Mouse (Mus musculus) liver, embryonic 16.5 days (tissue): ENCODE results near the gene Tmem106b. TPM values are rescaled to one million over a fixed set of nuclear protein-coding genes. Genes with fewer than 3 reads are reported as not detected.

Experiments used
- ATAC-seq: fragments of 200-750 bp; cut with Nextera tagmentation; 2 replicates; pipeline ENCODE4 v1.8.0; 2017; ENCODE audit warnings: low read depth, mild to moderate bottlenecking, moderate number of reproducible peaks, moderate library complexity
- H3K27ac ChIP-seq: fragments of 300-500 bp; sonication (generic); 2 replicates; pipeline ENCODE4 v1.5.1; 2014; ENCODE audit warnings: mild to moderate bottlenecking, low read length
- H3K27me3 ChIP-seq: fragments of 300-500 bp; sonication (generic); 2 replicates; pipeline ENCODE4 v1.6.1; 2014; ENCODE audit warnings: low read depth, low read length, mixed read lengths; ENCODE audit not compliant: control insufficient read depth, insufficient read depth
- H3K36me3 ChIP-seq: fragments of 300-500 bp; sonication (generic); 2 replicates; pipeline ENCODE4 v1.6.1; 2014; ENCODE audit warnings: mild to moderate bottlenecking; ENCODE audit not compliant: control insufficient read depth, insufficient read depth
- H3K4me1 ChIP-seq: fragments of 300-500 bp; sonication (generic); 2 replicates; pipeline ENCODE4 v1.6.1; 2014; ENCODE audit warnings: low read depth, low read length, mixed read lengths; ENCODE audit not compliant: control insufficient read depth
- H3K4me2 ChIP-seq: fragments of 300-500 bp; sonication (generic); 2 replicates; pipeline ENCODE4 v1.6.1; 2014; ENCODE audit warnings: low read depth, low read length, mixed read lengths
- H3K4me3 ChIP-seq: fragments of 300-500 bp; sonication (generic); 2 replicates; pipeline ENCODE4 v1.5.1; 2014; ENCODE audit warnings: low read depth, mild to moderate bottlenecking, low read length
- H3K9ac ChIP-seq: fragments of 300-500 bp; sonication (generic); 2 replicates; pipeline ENCODE4 v1.6.1; 2014; ENCODE audit warnings: low read depth, low read length
- H3K9me3 ChIP-seq: fragments of 300-500 bp; sonication (generic); replicated peaks from 2 replicates; pipeline ENCODE4 v1.6.1; 2016; ENCODE audit warnings: low read length; ENCODE audit not compliant: control insufficient read depth
- WGBS: fragments of 180-500 bp; shearing (Covaris S2); extraction: QIAGEN DNeasy Blood & Tissue Kit; methylation state at CpG from one replicate; pipeline ENCODE4 v1.1.7; 2014; ENCODE audit not compliant: insufficient replicate concordance; 5-methylcytosine and 5-hydroxymethylcytosine counted together
- polyA plus RNA-seq: library from polyadenylated mRNA; unstranded; fragments of >200 nt; fragmentation: Nextera tagmentation; extraction: Ambion mirVana; gene quantifications from 2 replicates; pipeline ENCODE4 v1.2.1, GENCODE M21; 2015

Gene Tmem106b
- polyA plus RNA-seq: 10.6 and 12.2 TPM in 2 replicates

DNA sequence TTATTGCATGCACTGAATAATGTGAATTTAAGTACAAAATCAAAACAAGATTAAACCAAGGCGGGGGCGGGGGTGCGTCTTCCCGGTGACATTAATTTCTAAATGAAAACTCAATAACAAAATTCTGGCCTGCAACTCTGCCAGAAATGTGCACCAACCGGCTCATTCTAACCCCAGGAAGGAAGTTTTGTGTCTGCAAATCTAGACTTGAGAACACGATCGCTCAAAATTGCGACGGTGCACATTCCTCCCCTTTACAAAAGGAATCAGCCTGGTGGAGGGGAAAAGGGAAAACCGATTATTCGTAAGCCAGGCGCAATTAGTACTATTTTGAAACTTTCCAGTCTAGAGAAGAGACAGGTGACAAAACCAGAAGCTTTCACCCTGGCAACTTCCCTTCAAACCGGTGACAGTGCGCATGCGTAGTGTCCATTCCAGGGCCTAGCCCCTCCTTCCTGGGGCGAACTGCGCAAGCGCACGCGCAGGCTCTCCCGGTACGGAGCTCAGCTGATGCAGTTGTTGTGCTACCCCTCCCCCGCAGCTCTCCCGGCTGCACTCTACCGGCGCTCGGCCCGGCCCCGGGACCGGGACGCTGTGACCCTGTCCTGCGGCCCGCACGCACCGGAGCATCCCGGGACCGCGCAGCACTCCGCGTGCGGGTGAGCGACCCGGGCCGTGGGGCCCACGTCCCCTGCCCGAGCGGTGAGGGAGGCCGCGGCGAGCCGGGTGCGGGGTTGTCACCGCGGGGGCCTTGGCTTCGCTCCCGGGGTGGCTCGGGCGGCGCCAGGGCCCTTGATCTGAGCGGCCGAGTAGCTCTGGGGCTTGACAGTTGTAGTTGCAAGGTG lies at the start of gene Tmem106b:
Gene Tmem106b (plus strand): TSS at position 458 of the 845 bp plus-strand sequence.
- H3K36me3 ChIP-seq: no peaks in the 10 kb centered on the region
- H3K4me1 ChIP-seq: peaks cover 7% of the 10 kb centered on the region
- no peaks in the 10 kb centered on the region for H3K9me3 ChIP-seq
- 2% methylated on average over 60 of the region's 61 CpGs for WGBS
- ATAC-seq: peak; percentile 99
- H3K4me3 ChIP-seq: peak within 1 kb of the TSS; percentile 80
- peak within 1 kb of the TSS; percentile 68 for H3K27ac ChIP-seq
- peak within 1 kb of the TSS; percentile 65 for H3K4me2 ChIP-seq
- peak within 1 kb of the TSS; percentile 91 for H3K9ac ChIP-seq
- no peaks in the 10 kb centered on the region for H3K27me3 ChIP-seq

DNA sequence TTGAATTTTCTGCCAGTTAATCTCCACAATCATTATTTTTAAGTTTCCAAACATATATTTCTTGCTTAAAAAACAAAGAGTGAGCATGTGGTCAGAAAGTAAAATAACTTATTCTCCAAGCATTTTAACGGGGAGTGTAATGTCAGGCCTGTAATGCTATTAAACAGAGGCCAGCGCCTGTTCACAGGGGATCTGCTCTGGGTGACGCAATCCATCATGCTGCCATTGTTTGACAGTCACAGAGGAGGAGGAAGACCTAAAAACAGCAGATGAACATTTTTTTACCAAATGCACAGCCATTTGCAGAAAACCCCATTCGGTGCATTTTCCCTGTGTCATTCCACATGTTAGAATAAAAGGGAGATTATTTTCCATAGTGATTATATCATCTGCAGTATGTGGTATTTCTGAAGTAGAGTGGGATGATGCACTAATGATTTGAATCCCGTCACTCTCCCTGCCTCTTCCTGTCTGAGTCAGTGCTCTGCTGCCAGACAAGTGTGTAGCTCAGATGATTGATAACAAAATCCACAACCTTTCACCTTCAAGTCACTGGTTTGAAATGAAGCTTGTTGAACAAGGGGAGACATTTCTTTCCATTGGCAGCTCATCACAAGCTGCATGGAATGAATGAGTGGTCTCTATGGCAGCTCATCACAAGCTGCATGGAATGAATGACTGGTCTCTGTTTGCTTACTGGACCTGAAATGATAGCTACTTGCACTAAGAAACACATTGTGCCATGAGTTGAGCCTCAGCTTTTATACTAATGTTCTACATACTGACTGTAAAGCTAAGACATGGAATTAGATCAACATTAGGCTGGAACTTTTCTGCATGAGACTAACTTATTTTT lies 48.1 kb upstream of the Tmem106b start:
- Histone ChIP-seq H3K4me3 (no peak overlapping the region), H3K9me3 (no peaks in the 10 kb centered on the region), H3K27ac (no peak overlapping the region), H3K27me3 (no peaks in the 10 kb centered on the region), H3K4me1 (no peaks in the 10 kb centered on the region), H3K36me3 (no peaks in the 10 kb centered on the region), H3K4me2 (no peak overlapping the region), H3K9ac (no peak overlapping the region)
- WGBS: 39% methylated on average over 5 of the region's 5 CpGs
- ATAC-seq: no peak

DNA sequence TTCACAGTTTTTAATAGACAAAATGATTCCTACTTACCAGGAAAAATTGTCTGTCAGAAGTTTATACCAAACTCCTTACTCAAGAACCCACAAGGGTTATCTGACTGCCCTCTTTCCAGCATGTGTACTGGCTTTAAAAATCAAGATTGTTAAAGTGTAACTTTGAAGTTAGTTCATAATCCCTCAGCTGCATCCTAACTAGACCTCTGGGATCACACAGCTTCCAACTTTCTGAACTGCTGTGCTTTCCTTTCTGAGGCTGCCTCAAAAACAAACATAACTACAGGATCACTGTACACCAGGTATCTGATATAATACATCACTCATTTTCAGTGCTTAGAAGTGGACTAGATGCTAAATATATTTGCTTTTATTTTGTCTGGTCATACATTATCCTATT lies 39.0 kb upstream of the Tmem106b start:
- H3K9ac ChIP-seq: no peak overlapping the region
- H3K27me3 ChIP-seq: no peaks in the 10 kb centered on the region
- H3K4me3 ChIP-seq: no peak overlapping the region
- no peaks in the 10 kb centered on the region for H3K4me1 ChIP-seq
- H3K4me2 ChIP-seq: no peak overlapping the region
- H3K27ac ChIP-seq: no peak overlapping the region
- no peaks in the 10 kb centered on the region for H3K36me3 ChIP-seq
- no peak for ATAC-seq
- H3K9me3 ChIP-seq: no peaks in the 10 kb centered on the region

DNA sequence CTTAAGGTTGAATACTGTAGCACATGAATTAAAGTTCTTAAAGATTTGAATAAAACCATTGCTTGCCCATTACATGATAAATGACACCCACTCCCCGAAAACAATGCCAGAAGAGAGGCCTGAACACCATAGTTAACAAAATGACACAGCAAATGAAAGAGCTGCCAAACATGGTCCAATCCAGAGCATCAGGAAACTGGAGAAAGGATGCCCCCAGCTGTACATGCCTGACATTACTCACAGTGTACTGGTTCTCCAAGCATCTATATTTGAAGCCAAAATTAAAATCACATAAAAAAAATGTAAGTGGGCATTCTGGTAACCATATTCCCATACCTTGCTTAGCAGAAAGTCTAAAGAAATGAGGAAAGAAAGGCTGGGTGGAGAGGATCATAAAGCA lies 38.6 kb upstream of the Tmem106b start:
- no peaks in the 10 kb centered on the region for H3K36me3 ChIP-seq
- 29% methylated on average over 1 of the region's 1 CpGs for WGBS
- no peak overlapping the region for H3K4me2 ChIP-seq
- H3K4me3 ChIP-seq: no peak overlapping the region
- H3K27ac ChIP-seq: no peak overlapping the region
- no peak for ATAC-seq
- H3K9ac ChIP-seq: no peak overlapping the region
- no peaks in the 10 kb centered on the region for H3K4me1 ChIP-seq
- no peaks in the 10 kb centered on the region for H3K9me3 ChIP-seq
- no peaks in the 10 kb centered on the region for H3K27me3 ChIP-seq

DNA sequence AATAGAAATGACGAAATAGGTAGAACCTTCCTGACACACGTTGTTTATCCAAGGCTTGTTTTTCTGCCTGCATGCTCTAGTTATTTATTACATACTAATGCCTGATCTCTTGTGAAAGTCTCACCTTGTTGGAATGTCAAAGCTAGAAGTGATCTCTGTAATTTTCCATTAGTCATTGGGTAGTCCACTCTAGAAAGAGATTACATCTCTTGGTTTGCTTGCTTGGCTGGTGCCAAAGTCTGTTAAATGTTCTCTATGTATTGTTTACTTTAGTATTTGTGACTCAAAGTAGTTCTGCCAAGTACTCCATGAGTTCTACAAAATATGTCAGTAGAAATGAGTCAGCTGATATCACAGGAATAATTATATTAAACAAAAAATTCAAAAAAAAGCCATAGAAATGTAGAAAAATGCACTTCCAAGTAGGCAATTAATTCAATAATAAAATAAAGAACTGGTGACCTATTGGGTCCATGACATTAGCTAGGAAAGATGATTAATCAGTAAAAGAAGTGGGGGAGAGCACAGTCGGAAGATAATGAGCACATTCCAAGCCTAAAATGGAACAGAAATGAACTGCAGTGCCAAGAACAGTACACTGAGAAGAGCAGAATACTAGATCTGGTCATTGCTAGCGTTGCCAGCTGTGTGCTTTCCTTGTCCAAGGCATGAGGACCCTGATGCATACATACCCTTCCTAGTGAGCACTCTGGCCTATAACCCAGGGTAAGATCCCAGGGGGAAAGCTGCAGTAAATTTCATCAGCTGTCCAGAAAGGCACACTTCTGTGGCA lies 17.0 kb upstream of the Tmem106b start:
- no peak overlapping the region for H3K9ac ChIP-seq

DNA sequence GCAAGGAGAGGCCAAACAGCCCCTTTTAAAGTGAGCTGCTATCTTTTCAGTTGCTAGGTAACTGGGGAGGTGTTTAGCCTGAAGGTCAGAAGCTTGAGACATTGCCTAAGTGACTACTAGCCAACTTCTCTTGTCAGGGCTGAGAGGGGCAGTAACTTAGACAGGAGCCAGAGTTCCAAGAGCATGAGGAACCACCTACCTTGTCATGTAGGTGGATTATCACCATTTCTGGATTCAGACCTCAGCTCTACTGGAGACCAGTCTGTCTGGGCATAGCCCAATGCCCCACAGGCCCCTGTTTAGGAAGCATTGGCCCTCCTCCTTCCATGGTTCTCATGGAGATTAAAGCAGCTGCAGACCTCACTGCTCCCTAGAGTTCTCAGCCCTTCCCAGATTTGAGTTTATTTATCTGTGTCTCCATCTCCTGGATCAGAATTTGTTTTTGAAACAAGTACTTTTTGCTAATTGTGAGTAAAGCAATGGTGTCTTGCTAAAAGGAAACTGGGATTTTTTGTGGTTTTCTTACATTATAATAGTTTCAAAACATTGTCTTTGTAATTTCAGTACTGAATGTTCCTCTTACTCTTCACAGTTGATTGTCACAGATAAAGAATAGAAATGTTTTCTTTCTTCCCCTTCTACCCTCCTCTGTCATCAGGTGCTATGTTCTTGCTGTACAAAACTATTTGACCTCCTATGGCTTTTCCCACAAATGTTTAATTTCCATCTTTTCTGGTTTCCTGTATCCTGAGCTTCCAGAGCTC lies 8.1 kb upstream of the Tmem106b start:
- Histone ChIP-seq H3K9ac (no peak overlapping the region), H3K27me3 (no peaks in the 10 kb centered on the region), H3K4me2 (no peak overlapping the region), H3K4me1 (no peaks in the 10 kb centered on the region), H3K36me3 (no peaks in the 10 kb centered on the region), H3K27ac (no peak overlapping the region), H3K4me3 (no peak overlapping the region), H3K9me3 (no peaks in the 10 kb centered on the region)
- no peak for ATAC-seq

More for the DNA sequence above, 17.0 kb upstream of the Tmem106b start:
- H3K27ac ChIP-seq: no peak overlapping the region
- no peak overlapping the region for H3K4me2 ChIP-seq
- no peaks in the 10 kb centered on the region for H3K9me3 ChIP-seq
- H3K4me1 ChIP-seq: no peaks in the 10 kb centered on the region
- WGBS: 58% methylated on average over 4 of the region's 4 CpGs
- no peaks in the 10 kb centered on the region for H3K36me3 ChIP-seq
- ATAC-seq: peak; percentile 27; the same call in 1 of the 2 replicates
- H3K4me3 ChIP-seq: no peak overlapping the region
- no peaks in the 10 kb centered on the region for H3K27me3 ChIP-seq

DNA sequence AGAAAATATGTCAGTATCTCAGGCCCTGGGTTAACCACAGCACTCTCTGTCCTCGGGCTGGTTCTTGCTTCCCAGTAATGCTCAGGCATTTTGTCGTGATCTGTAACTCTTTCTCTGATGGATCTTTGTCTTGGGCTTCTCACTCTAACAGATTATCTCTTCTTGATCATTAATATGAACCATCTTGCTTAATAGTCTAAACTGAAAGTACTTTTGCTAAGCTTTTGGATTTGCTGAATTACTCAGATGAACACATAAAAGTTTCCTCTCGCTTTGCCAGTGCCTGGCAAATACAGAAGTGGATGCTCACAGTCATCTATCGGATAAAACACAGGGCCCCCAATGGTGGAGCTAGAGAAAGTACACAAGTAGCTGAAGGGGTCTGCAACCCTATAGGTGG lies 7.5 kb upstream of the Tmem106b start:
- WGBS: 53% methylated on average over 4 of the region's 4 CpGs

DNA sequence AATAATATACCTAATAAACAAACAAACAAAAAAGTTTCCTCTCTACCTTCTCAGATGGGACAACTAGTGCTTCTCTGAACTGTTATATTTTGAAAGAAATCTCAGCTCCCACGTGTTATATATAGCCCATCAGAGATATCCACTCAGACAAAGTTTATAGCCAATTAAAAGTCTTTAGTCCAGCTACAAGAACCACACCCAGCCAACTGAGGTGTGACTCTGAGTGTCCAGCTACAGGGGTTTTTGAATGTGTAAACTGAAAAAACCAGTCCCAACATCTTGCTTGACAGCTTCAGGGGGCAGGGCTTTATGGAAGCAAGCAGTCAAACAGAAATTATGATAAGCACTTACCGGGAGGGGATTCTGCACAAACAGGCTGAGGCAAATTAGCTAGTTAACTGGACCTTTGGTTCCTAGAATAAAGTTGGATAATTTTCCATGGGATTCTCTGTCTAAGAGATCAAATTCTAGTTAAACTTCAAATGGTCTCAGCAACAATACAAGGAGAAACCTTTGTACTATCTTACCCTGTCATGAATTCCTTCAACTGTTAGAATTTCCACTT lies 6.8 kb upstream of the Tmem106b start:
- Histone ChIP-seq H3K4me2 (no peak overlapping the region), H3K4me1 (no peaks in the 10 kb centered on the region), H3K27me3 (no peaks in the 10 kb centered on the region), H3K9me3 (no peaks in the 10 kb centered on the region), H3K36me3 (no peaks in the 10 kb centered on the region), H3K9ac (no peak overlapping the region), H3K4me3 (no peak overlapping the region), H3K27ac (no peak overlapping the region)
- no peak for ATAC-seq
- 48% methylated on average over 2 of the region's 2 CpGs for WGBS

More for the DNA sequence above, 7.5 kb upstream of the Tmem106b start:
- H3K4me2 ChIP-seq: no peak overlapping the region
- no peaks in the 10 kb centered on the region for H3K36me3 ChIP-seq
- no peak overlapping the region for H3K9ac ChIP-seq
- no peak for ATAC-seq
- no peaks in the 10 kb centered on the region for H3K9me3 ChIP-seq
- no peak overlapping the region for H3K4me3 ChIP-seq
- no peaks in the 10 kb centered on the region for H3K4me1 ChIP-seq
- no peak overlapping the region for H3K27ac ChIP-seq
- H3K27me3 ChIP-seq: no peaks in the 10 kb centered on the region
